Mouse (Mus musculus): ENCODE data around the gene Skap1.

GRCm38 (mm10) chr11:96421517-96422265 is 42.7 kb upstream of the Skap1 start:
- TF ChIP-seq CTCF (conservative IDR thresholded peaks at IDR 0.05; ENCODE audit: insufficient read depth, insufficient read length, low read depth, low read length) (no peak), POLR2A (IDR thresholded peaks at IDR 0.05; ENCODE audit: low read depth, low read length) (no peak)
